9 mouse cellular contexts compared by ENCODE assay signal in genomic region chr10:128086391-128086790, GRCm38 (mm10). TPM values are rescaled to one million over a fixed set of nuclear protein-coding genes. Genes with fewer than 3 reads are reported as not detected.
A peak's percentile ranks its signal among the peaks of the same experiment; 100 is the strongest.
DNase-seq lines count a peak whose midpoint lies in the region; ATAC-seq lines count a peak whose summit lies in the region.
"Had no signal": no experiment of that assay in that cellular context is flagged by ENCODE, and none has a peak within 500 bp of the region (broad histone marks: within the 10 kb centered on the region; RNA-seq: fewer than 3 reads in every experiment).

No protein-coding gene starts in this region.

- no peak overlapping the region for H3K9ac ChIP-seq in liver, embryonic 11.5 days (ENCODE audit: low read depth, low read length)

- H3K4me3 ChIP-seq in liver, embryonic 11.5 days (ENCODE audit: low read depth, low read length): peak overlapping the region; percentile 20; the same call in 1 of the 2 replicates
- H3K4me3 ChIP-seq: megakaryocyte, embryonic 14.5 days had no signal

- no peaks in the 10 kb centered on the region for H3K27me3 ChIP-seq in liver, embryonic 11.5 days (replicated peaks; ENCODE audit: control insufficient read depth, insufficient read depth, low read length)
- H3K27me3 ChIP-seq: megakaryocyte, embryonic 14.5 days had no signal

- no peaks in the 10 kb centered on the region for H3K9me3 ChIP-seq in liver, embryonic 11.5 days (ENCODE audit: control insufficient read depth, low read length)
- H3K9me3 ChIP-seq: megakaryocyte, embryonic 14.5 days had no signal

- peak overlapping the region; percentile 9; the same call in 1 of the 2 replicates for H3K27ac ChIP-seq in liver, embryonic 11.5 days (ENCODE audit: low read depth, low read length)

- H3K4me2 ChIP-seq in liver, embryonic 11.5 days: no peak overlapping the region

- H3K36me3 ChIP-seq in liver, embryonic 11.5 days (ENCODE audit: control insufficient read depth, insufficient read depth, low read length): peaks cover 55% of the 10 kb centered on the region

- no peak for ATAC-seq in liver, embryonic 11.5 days (replicated peaks; ENCODE audit: low FRiP score)
- no peak for ATAC-seq in megakaryocyte, adult 5-6 weeks (ENCODE audit: poor library complexity, severe bottlenecking)

- peak; percentile 29 for DNase-seq in cerebellum, adult 11 months
- DNase-seq in cerebellum, adult 9-10 months: no peak
- peak; percentile 28 for DNase-seq in left cerebral cortex, postnatal 4 days
- no peak for DNase-seq in left cerebral cortex, adult 18-20 months (ENCODE audit: low spot score in 2 of 2)
- peak; percentile 55 for DNase-seq in c-Kit-negative CD71-positive TER-119-positive erythroid progenitor cells, embryonic 14.5 days (ENCODE audit: low read depth, low spot score)
- no peak for DNase-seq in liver, embryonic 11.5 days (ENCODE audit: low spot score)
- DNase-seq in layer of hippocampus, adult 8-10 months (ENCODE audit: low spot score in 2 of 2): no peak

- WGBS in liver, embryonic 11.5 days: 74% methylated on average over 6 of the region's 6 CpGs

- intact Hi-C loops in left cerebral cortex, postnatal 4 days (cut with DNase I): no loop called here

- peaks cover 34% of the 10 kb centered on the region for H3K4me1 ChIP-seq in liver, embryonic 11.5 days (replicated peaks; ENCODE audit: control insufficient read depth, insufficient read depth, low read length)

RNA-seq across cellular contexts. Expression of gene Atp5b, which starts 3.3 kb away (rescaled TPM):
- total RNA-seq in left cerebral cortex, postnatal 4 days (2021): 1,000 to 10,000 TPM; 1,302 to 1,309 TPM
- total RNA-seq in left cerebral cortex, adult 18-20 months (2021): 1,000 to 10,000 TPM; 1,718 to 1,797 TPM
- 2,564 and 2,777 TPM in 2 replicates for polyA plus RNA-seq in liver, embryonic 11.5 days (2014; fragmentation: Nextera tagmentation; extraction: Ambion mirVana)
- total RNA-seq in megakaryocyte, adult 5-6 weeks (2015): 902 and 936 TPM in 2 replicates
- 1,533 and 1,600 TPM in 2 replicates for total RNA-seq in megakaryocyte, adult 5-6 weeks (2017)
- total RNA-seq in layer of hippocampus, adult 8-10 months (2022): 1,000 to 10,000 TPM; 1,554 to 1,727 (median 1,622) TPM

RNA-seq across cellular contexts. Expression of gene Baz2a, which starts 5.0 kb away (rescaled TPM):
- total RNA-seq in left cerebral cortex, postnatal 4 days (2021): 10 to 100 TPM; 34.5 to 36.2 TPM
- 10 to 100 TPM; 40.3 to 40.4 TPM for total RNA-seq in left cerebral cortex, adult 18-20 months (2021)
- 11.1 and 13.0 TPM in 2 replicates for polyA plus RNA-seq in liver, embryonic 11.5 days (2014; fragmentation: Nextera tagmentation; extraction: Ambion mirVana)
- total RNA-seq in megakaryocyte, adult 5-6 weeks (2015): 51.3 and 53.5 TPM in 2 replicates
- 21.3 and 27.4 TPM in 2 replicates for total RNA-seq in megakaryocyte, adult 5-6 weeks (2017)
- 10 to 100 TPM; 38.8 to 50.0 (median 46.3) TPM for total RNA-seq in layer of hippocampus, adult 8-10 months (2022)

RNA-seq across cellular contexts. Expression of gene Ptges3, which starts 27.6 kb away (rescaled TPM):
- 100 to 1,000 TPM; 179 to 184 TPM for total RNA-seq in left cerebral cortex, postnatal 4 days (2021)
- total RNA-seq in left cerebral cortex, adult 18-20 months (2021): 100 to 1,000 TPM; 137 to 142 TPM
- polyA plus RNA-seq in liver, embryonic 11.5 days (2014; fragmentation: Nextera tagmentation; extraction: Ambion mirVana): 527 and 567 TPM in 2 replicates
- total RNA-seq in megakaryocyte, adult 5-6 weeks (2015): 118 and 120 TPM in 2 replicates
- 140 and 162 TPM in 2 replicates for total RNA-seq in megakaryocyte, adult 5-6 weeks (2017)
- 100 to 1,000 TPM; 128 to 136 (median 133) TPM for total RNA-seq in layer of hippocampus, adult 8-10 months (2022)

RNA-seq across cellular contexts. Expression of gene Naca, which starts 51.0 kb away (rescaled TPM):
- 100 to 1,000 TPM; 481 to 496 TPM for total RNA-seq in left cerebral cortex, postnatal 4 days (2021)
- 100 to 1,000 TPM; 337 to 359 TPM for total RNA-seq in left cerebral cortex, adult 18-20 months (2021)
- 1,053 and 1,054 TPM in 2 replicates for polyA plus RNA-seq in liver, embryonic 11.5 days (2014; fragmentation: Nextera tagmentation; extraction: Ambion mirVana)
- total RNA-seq in megakaryocyte, adult 5-6 weeks (2015): 699 and 796 TPM in 2 replicates
- 1,510 and 1,709 TPM in 2 replicates for total RNA-seq in megakaryocyte, adult 5-6 weeks (2017)
- 100 to 1,000 TPM; 310 to 353 (median 340) TPM for total RNA-seq in layer of hippocampus, adult 8-10 months (2022)

Comparison
In these comparisons a context has a peak if more than half of its experiments do, and no peak if none do; other contexts are left out.
1. DNase-seq: peak in cerebellum, adult 11 months (single experiment), left cerebral cortex, postnatal 4 days (single experiment) and c-Kit-negative CD71-positive TER-119-positive erythroid progenitor cells, embryonic 14.5 days (single experiment); none in cerebellum, adult 9-10 months (single experiment), left cerebral cortex, adult 18-20 months (0 of 2), liver, embryonic 11.5 days (single experiment) and layer of hippocampus, adult 8-10 months (0 of 2).